Mouse (Mus musculus) thymus, adult 2 months (tissue): Measurements from ENCODE around the gene Ctu2.

Source experiments
- CTCF ChIP-seq: fragments of 200-500 bp; IDR thresholded peaks from 2 replicates; pipeline ENCODE4 v1.5.1; 2012; ENCODE audit warnings: mild to moderate bottlenecking, control low read depth, low read length, moderate library complexity, borderline replicate concordance; ENCODE audit not compliant: control insufficient read depth, poor library complexity, insufficient read depth; ENCODE audit errors: extremely low read depth
- POLR2A ChIP-seq: fragments of 200-500 bp; IDR thresholded peaks from 2 replicates; pipeline ENCODE4 v1.6.1; 2012; ENCODE audit warnings: mild to moderate bottlenecking, low read length, control low read depth, moderate library complexity; ENCODE audit not compliant: control insufficient read depth, poor library complexity, insufficient read depth; ENCODE audit errors: extremely low read depth

DNA sequence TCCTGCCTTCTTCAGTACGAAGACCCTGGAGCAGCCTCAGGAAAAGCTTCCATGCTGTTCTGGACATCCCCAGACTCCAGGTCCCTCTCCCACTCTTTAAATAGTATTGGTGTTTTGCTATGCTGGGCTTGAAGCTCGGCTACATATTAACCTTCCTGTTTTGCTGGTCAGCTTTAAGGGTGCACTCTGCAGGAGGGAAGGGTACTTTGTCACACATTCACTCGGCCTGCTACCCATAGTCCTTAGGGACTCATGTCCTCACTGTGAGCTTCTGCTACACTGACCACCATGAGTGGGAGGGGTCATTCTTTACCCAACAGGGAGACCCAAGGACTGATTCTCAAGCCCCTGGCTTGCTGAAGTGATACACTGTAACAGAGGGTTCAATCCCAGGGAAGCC, 45.3 kb upstream of the Ctu2 start:
- no peak for TF ChIP-seq POLR2A
- no peak for TF ChIP-seq CTCF
